ENCODE assay signal across 9 mouse cellular contexts in genomic region chr17:85799865-85800356, GRCm38 (mm10).
A peak's percentile ranks its signal among the peaks of the same experiment; 100 is the strongest.
DNase-seq lines count a peak whose midpoint lies in the region; ATAC-seq lines count a peak whose summit lies in the region.
"Had no signal": no experiment of that assay in that cellular context is flagged by ENCODE, and none has a peak within 500 bp of the region (broad histone marks: within the 10 kb centered on the region; RNA-seq: fewer than 3 reads in every experiment).

No protein-coding gene starts in this region.

- H3K9me3 ChIP-seq in lung, embryonic 16.5 days (ENCODE audit: control insufficient read depth, low read length), result no peaks in the 10 kb centered on the region
- H3K9me3 ChIP-seq in embryonic facial prominence, embryonic 11.5 days (replicated peaks; ENCODE audit: control insufficient read depth, low read length), result no peaks in the 10 kb centered on the region
- no peaks in the 10 kb centered on the region for H3K9me3 ChIP-seq in hindbrain, embryonic 13.5 days

- peak overlapping the region; percentile 66 for H3K9ac ChIP-seq in lung, embryonic 16.5 days (ENCODE audit: low read length)
- H3K9ac ChIP-seq in embryonic facial prominence, embryonic 11.5 days (replicated peaks; ENCODE audit: low read length), result peak overlapping the region; percentile 79
- H3K9ac ChIP-seq in hindbrain, embryonic 13.5 days, result peak overlapping the region; percentile 63

- peaks cover 67% of the 10 kb centered on the region for H3K27me3 ChIP-seq in lung, embryonic 16.5 days (ENCODE audit: control insufficient read depth, insufficient read depth, low read depth, low read length)
- H3K27me3 ChIP-seq in embryonic facial prominence, embryonic 11.5 days (ENCODE audit: control insufficient read depth, insufficient read depth, low read length), result no peaks in the 10 kb centered on the region; the same call in 1 of the 2 replicates
- H3K27me3 ChIP-seq in hindbrain, embryonic 13.5 days, result peaks cover 89% of the 10 kb centered on the region

- 1% methylated on average over 34 of the region's 34 CpGs for WGBS in lung, embryonic 16.5 days
- under 1% methylated on average over 34 of the region's 34 CpGs for WGBS in embryonic facial prominence, embryonic 11.5 days
- under 1% methylated on average over 34 of the region's 34 CpGs for WGBS in hindbrain, embryonic 13.5 days

- no peaks in the 10 kb centered on the region for H3K36me3 ChIP-seq in lung, embryonic 16.5 days (ENCODE audit: control insufficient read depth, insufficient read depth, low read length)
- no peaks in the 10 kb centered on the region for H3K36me3 ChIP-seq in embryonic facial prominence, embryonic 11.5 days (replicated peaks; ENCODE audit: control insufficient read depth, insufficient read depth, low read depth, low read length)
- no peaks in the 10 kb centered on the region for H3K36me3 ChIP-seq in hindbrain, embryonic 13.5 days

- H3K4me1 ChIP-seq in lung, embryonic 16.5 days (replicated peaks; ENCODE audit: control insufficient read depth, insufficient read depth, low read length), result peaks cover 11% of the 10 kb centered on the region
- peaks cover 3% of the 10 kb centered on the region; the same call in 1 of the 2 replicates for H3K4me1 ChIP-seq in embryonic facial prominence, embryonic 11.5 days (ENCODE audit: control insufficient read depth, insufficient read depth, low read length)
- peaks cover 21% of the 10 kb centered on the region for H3K4me1 ChIP-seq in hindbrain, embryonic 13.5 days (replicated peaks)

- DNase-seq in lung, postnatal 10 days, result no peak
- DNase-seq in embryonic facial prominence, embryonic 11.5 days (ENCODE audit: low spot score), result peak; percentile 33
- no peak for DNase-seq in cerebellum, adult 11-12 months
- DNase-seq in c-Kit-positive CD71-positive TER-119-positive erythroid progenitor cells, embryonic 14.5 days (ENCODE audit: low spot score), result no peak
- no peak for DNase-seq in spleen, postnatal 4 days (ENCODE audit: low spot score in 2 of 2)

- H3K27ac ChIP-seq in lung, embryonic 16.5 days (ENCODE audit: low read length), result no peak overlapping the region
- peak overlapping the region; percentile 85 for H3K27ac ChIP-seq in embryonic facial prominence, embryonic 11.5 days (replicated peaks; ENCODE audit: low read depth, low read length)
- H3K27ac ChIP-seq in hindbrain, embryonic 13.5 days, result no peak overlapping the region

- H3K4me2 ChIP-seq in lung, embryonic 16.5 days (ENCODE audit: low read depth, low read length), result peak overlapping the region; percentile 85
- H3K4me2 ChIP-seq in embryonic facial prominence, embryonic 11.5 days (ENCODE audit: low read depth, low read length), result peak overlapping the region; percentile 96
- peak overlapping the region; percentile 86 for H3K4me2 ChIP-seq in hindbrain, embryonic 13.5 days

- H3K4me3 ChIP-seq in lung, embryonic 16.5 days (ENCODE audit: low read length), result peak overlapping the region; percentile 49
- H3K4me3 ChIP-seq in embryonic facial prominence, embryonic 11.5 days (ENCODE audit: low read depth, low read length), result peak overlapping the region; percentile 50
- H3K4me3 ChIP-seq in hindbrain, embryonic 13.5 days, result peak overlapping the region; percentile 45
- H3K4me3 ChIP-seq: myocyte had no signal

- peak; percentile 56 for ATAC-seq in lung, embryonic 16.5 days (ENCODE audit: low read depth)
- ATAC-seq in embryonic facial prominence, embryonic 11.5 days (replicated peaks; ENCODE audit: insufficient number of reproducible peaks, low FRiP score, low TSS enrichment, low read depth), result peak; percentile 27; the same call in 1 of the 2 replicates
- 0 out of 2 replicates have a peak, but pooled peaks have one; percentile 32 for ATAC-seq in hindbrain, embryonic 13.5 days (ENCODE audit: low FRiP score)
- ATAC-seq in megakaryocyte, adult 5-6 weeks (ENCODE audit: poor library complexity, severe bottlenecking), result peak; percentile 39; the same call in 1 of the 2 replicates
